Mouse (Mus musculus): ENCODE data around the gene H2-M5. TPM values are rescaled to one million over a fixed set of nuclear protein-coding genes. Genes with fewer than 3 reads are reported as not detected.
A peak's percentile ranks its signal among the peaks of the same experiment; 100 is the strongest.
"Not testable (repeated sequence)": the region's sequence is repeated elsewhere in the genome, so short reads cannot be mapped to it uniquely, and the experiment has no call there.

Gene H2-M5
- total RNA-seq, 2 experiments from 2014 or later: 3.6 to 3.9 TPM

- DNase-seq (ENCODE audit: extremely low spot score in 1 of 2, low spot score in 2 of 2): peak; percentile 43 to 81
- intact Hi-C loops (cut with DNase I): no loop called here
These were observed 7.8 kb upstream of the H2-M5 start for GRCm38 (mm10) chr17:36997033-36997735.

GRCm38 (mm10) chr17:36995448-36995847 lies 6.1 kb upstream of the H2-M5 start:
- no peak for DNase-seq (ENCODE audit: extremely low spot score in 1 of 2, low spot score in 2 of 2)
- intact Hi-C loops (cut with DNase I): no loop called here

GRCm38 (mm10) chr17:36994528-36994927 lies 5.2 kb upstream of the H2-M5 start:
- DNase-seq (ENCODE audit: extremely low spot score in 1 of 2, low spot score in 2 of 2): no peak
- intact Hi-C loops (cut with DNase I): no loop called here

- DNase-seq (ENCODE audit: extremely low spot score in 1 of 2, low spot score in 2 of 2): no peak
- intact Hi-C loops (cut with DNase I): no loop called here
These were observed 4.5 kb upstream of the H2-M5 start for GRCm38 (mm10) chr17:36993770-36994325.

GRCm38 (mm10) chr17:36992336-36993104 lies 3.2 kb upstream of the H2-M5 start:
- intact Hi-C loops (cut with DNase I): no loop called here
- no peak for DNase-seq (ENCODE audit: extremely low spot score in 1 of 2, low spot score in 2 of 2)

- DNase-seq (ENCODE audit: extremely low spot score in 1 of 2, low spot score in 2 of 2); intact Hi-C loops (cut with DNase I): not testable (repeated sequence)
These were observed 1.3 kb upstream of the H2-M5 start for GRCm38 (mm10) chr17:36990630-36991029.

GRCm38 (mm10) chr17:36988475-36988874 lies 862 bp downstream of the H2-M5 start:
- peak in 1 of 2 experiments; percentile 32 for DNase-seq (ENCODE audit: extremely low spot score in 1 of 2, low spot score in 2 of 2)
- intact Hi-C loops (cut with DNase I): no loop called here

- DNase-seq (ENCODE audit: extremely low spot score in 1 of 2, low spot score in 2 of 2): no peak
- intact Hi-C loops (cut with DNase I): no loop called here
These were observed 6.8 kb downstream of the H2-M5 start for GRCm38 (mm10) chr17:36982253-36983155.

GRCm38 (mm10) chr17:36981845-36982244 lies 7.5 kb downstream of the H2-M5 start:
- DNase-seq (ENCODE audit: extremely low spot score in 1 of 2, low spot score in 2 of 2): no peak
- intact Hi-C loops (cut with DNase I): no loop called here

GRCm38 (mm10) chr17:36981221-36981813 lies 8.0 kb downstream of the H2-M5 start, which contains the start of gene 2410137M14Rik:
2410137M14Rik (minus strand) TSS chr17:36981237.
- DNase-seq (ENCODE audit: extremely low spot score in 1 of 2, low spot score in 2 of 2): no peak
- intact Hi-C loops (cut with DNase I): no loop called here

- intact Hi-C loops (cut with DNase I): no loop called here
These were observed 16.0 kb downstream of the H2-M5 start for GRCm38 (mm10) chr17:36973271-36973787.

GRCm38 (mm10) chr17:36972791-36973190 lies 16.5 kb downstream of the H2-M5 start:
- no peak for DNase-seq (ENCODE audit: extremely low spot score in 1 of 2, low spot score in 2 of 2)
- intact Hi-C loops (cut with DNase I): no loop called here

More at GRCm38 (mm10) chr17:36973271-36973787, 16.0 kb downstream of the H2-M5 start:
- no peak for DNase-seq (ENCODE audit: extremely low spot score in 1 of 2, low spot score in 2 of 2)

- no peak for DNase-seq (ENCODE audit: extremely low spot score in 1 of 2, low spot score in 2 of 2)
- intact Hi-C loops (cut with DNase I): no loop called here
These were observed 18.0 kb downstream of the H2-M5 start for GRCm38 (mm10) chr17:36971172-36971850.

- intact Hi-C loops (cut with DNase I): no loop called here
These were observed 18.9 kb downstream of the H2-M5 start for GRCm38 (mm10) chr17:36970316-36970890.

GRCm38 (mm10) chr17:36966875-36967274 lies 22.5 kb downstream of the H2-M5 start:
- intact Hi-C loops (cut with DNase I): no loop called here
- no peak for DNase-seq (ENCODE audit: extremely low spot score in 1 of 2, low spot score in 2 of 2)

More at GRCm38 (mm10) chr17:36970316-36970890, 18.9 kb downstream of the H2-M5 start:
- no peak for DNase-seq (ENCODE audit: extremely low spot score in 1 of 2, low spot score in 2 of 2)

GRCm38 (mm10) chr17:36961125-36961524 lies 28.2 kb downstream of the H2-M5 start:
- DNase-seq (ENCODE audit: extremely low spot score in 1 of 2, low spot score in 2 of 2): no peak
- intact Hi-C loops (cut with DNase I): no loop called here

GRCm38 (mm10) chr17:36958884-36959283 lies 30.5 kb downstream of the H2-M5 start:
- no peak for DNase-seq (ENCODE audit: extremely low spot score in 1 of 2, low spot score in 2 of 2)
- intact Hi-C loops (cut with DNase I): loop anchor here (5.0 kb wide), 1 partner anchor 43 kb away; the partner anchor contains the start of gene Zfp57
